Mouse (Mus musculus) stomach, postnatal 0 days (tissue): ENCODE data around the gene Grb10. TPM values are rescaled to one million over a fixed set of nuclear protein-coding genes. Genes with fewer than 3 reads are reported as not detected.

ENCODE experiments used
- ATAC-seq: fragments of 200-750 bp; cut with Nextera tagmentation; 2 replicates; pipeline ENCODE4 v1.8.0; 2017; ENCODE audit not compliant: low FRiP score, low TSS enrichment
- DNase-seq: peaks from one replicate; pipeline ENCODE4 v3.0.0-alpha.2; 2016; ENCODE audit warnings: low spot score
- H3K27ac ChIP-seq: fragments of 300-500 bp; sonication (generic); replicated peaks from 2 replicates; pipeline ENCODE4 v1.5.1; 2014; ENCODE audit warnings: mild to moderate bottlenecking, control low read depth
- H3K27me3 ChIP-seq: fragments of 300-500 bp; sonication (generic); 2 replicates; pipeline ENCODE4 v1.6.1; 2014; ENCODE audit warnings: low read length; ENCODE audit not compliant: control insufficient read depth, insufficient read depth
- H3K36me3 ChIP-seq: fragments of 300-500 bp; sonication (generic); 2 replicates; pipeline ENCODE4 v1.6.1; 2014; ENCODE audit warnings: low read length, mixed read lengths; ENCODE audit not compliant: control insufficient read depth, insufficient read depth
- H3K4me1 ChIP-seq: fragments of 300-500 bp; sonication (generic); replicated peaks from 2 replicates; pipeline ENCODE4 v1.6.1; 2014; ENCODE audit warnings: antibody characterized with exemption; ENCODE audit not compliant: control insufficient read depth, insufficient read depth
- H3K4me2 ChIP-seq: fragments of 300-500 bp; sonication (generic); replicated peaks from 2 replicates; pipeline ENCODE4 v1.6.1; 2014; ENCODE audit warnings: low read depth, mild to moderate bottlenecking, control low read depth, moderate library complexity
- H3K4me3 ChIP-seq: fragments of 300-500 bp; sonication (generic); 2 replicates; pipeline ENCODE4 v1.5.1; 2014; ENCODE audit warnings: low read depth, low read length, control low read depth
- H3K9ac ChIP-seq: fragments of 300-500 bp; sonication (generic); 2 replicates; pipeline ENCODE4 v1.6.1; 2014; ENCODE audit warnings: mild to moderate bottlenecking, low read length, control low read depth, mixed read lengths
- H3K9me3 ChIP-seq: fragments of 300-500 bp; sonication (generic); 2 replicates; pipeline ENCODE4 v1.6.1; 2016; ENCODE audit warnings: low read length; ENCODE audit not compliant: control insufficient read depth
- CTCF ChIP-seq: IDR thresholded peaks from 2 replicates; pipeline ENCODE4 v1.5.1; 2016; ENCODE audit warnings: antibody characterized with exemption, low read depth, mild to moderate bottlenecking, moderate library complexity
- EP300 ChIP-seq: optimal IDR thresholded peaks from 2 replicates; pipeline ENCODE3; 2016; ENCODE audit warnings: antibody characterized with exemption
- WGBS: fragments of 180-500 bp; shearing (Covaris S2); extraction: QIAGEN DNeasy Blood & Tissue Kit; methylation state at CpG from one replicate; pipeline ENCODE4 v1.1.7; 2014; 5-methylcytosine and 5-hydroxymethylcytosine counted together
- polyA plus RNA-seq: library from polyadenylated mRNA; unstranded; fragments of >200 nt; fragmentation: Nextera tagmentation; extraction: Ambion mirVana; gene quantifications from 2 replicates; pipeline ENCODE4 v1.2.1, GENCODE M21; 2015

The Grb10 gene
- polyA plus RNA-seq, 1 experiment from 2014 or later = 64.7 TPM

DNA sequence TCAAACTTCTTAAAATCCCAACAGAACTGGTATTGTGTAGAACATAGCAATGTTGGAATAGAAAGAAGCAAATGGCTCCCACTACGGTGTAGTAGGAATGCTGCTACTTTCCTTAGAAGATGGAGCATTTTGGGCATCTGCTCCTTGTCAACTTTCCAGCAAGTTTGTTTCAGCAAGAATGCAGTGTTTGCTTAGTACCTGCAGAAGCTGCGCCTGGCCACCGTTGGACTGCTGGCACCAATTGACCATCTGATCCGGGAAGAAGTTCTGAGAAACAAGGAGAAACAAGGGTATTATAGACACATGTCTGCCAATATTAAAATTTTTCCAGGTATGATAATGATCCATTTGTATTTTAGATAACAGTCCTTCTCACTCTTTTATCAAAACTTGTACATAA, 92.7 kb downstream of the Grb10 start:
- 0 out of 2 replicates have a peak, but pooled peaks cover 2% of the 10 kb centered on the region for H3K36me3 ChIP-seq
- H3K27ac ChIP-seq = no peak overlapping the region
- TF ChIP-seq CTCF (no peak), EP300 (no peak)
- H3K4me3 ChIP-seq = no peak overlapping the region
- H3K4me2 ChIP-seq = no peak overlapping the region
- no peak for ATAC-seq
- no peaks in the 10 kb centered on the region for H3K9me3 ChIP-seq
- no peak for DNase-seq
- no peak overlapping the region for H3K9ac ChIP-seq
- 66% methylated on average over 4 of the region's 4 CpGs for WGBS
- no peaks in the 10 kb centered on the region for H3K27me3 ChIP-seq
- H3K4me1 ChIP-seq = peaks cover 2% of the 10 kb centered on the region

DNA sequence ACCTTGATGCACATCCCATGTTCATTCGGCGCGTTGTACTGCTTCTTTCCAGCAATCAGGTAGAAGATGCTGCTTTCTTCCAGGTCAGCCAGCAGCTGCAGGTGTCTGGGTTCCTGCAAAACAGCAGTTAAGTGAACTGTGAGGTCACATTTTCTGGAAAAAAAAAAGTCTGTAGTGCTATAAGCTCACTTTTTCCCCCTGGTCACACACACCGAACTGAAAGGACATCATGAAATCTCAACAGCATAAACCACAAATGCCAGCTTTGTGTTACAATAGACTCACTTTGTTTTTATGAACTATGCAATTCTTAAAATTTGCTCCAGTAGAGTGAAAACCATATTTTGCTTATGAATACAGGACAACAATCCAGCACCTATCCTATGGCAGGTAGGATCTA, 93.7 kb downstream of the Grb10 start:
- Histone ChIP-seq H3K4me1 (peaks cover 2% of the 10 kb centered on the region), H3K27me3 (no peaks in the 10 kb centered on the region), H3K9ac (no peak overlapping the region), H3K36me3 (0 out of 2 replicates have a peak, but pooled peaks cover 2% of the 10 kb centered on the region), H3K4me2 (no peak overlapping the region), H3K27ac (no peak overlapping the region), H3K4me3 (no peak overlapping the region), H3K9me3 (no peaks in the 10 kb centered on the region)
- DNase-seq (no peak), ATAC-seq (no peak)
- TF ChIP-seq CTCF (no peak), EP300 (no peak)
- 89% methylated on average over 4 of the region's 4 CpGs for WGBS

GRCm38 (mm10) chr11:11944082-11944349, 94.5 kb downstream of the Grb10 start:
- no peaks in the 10 kb centered on the region for H3K27me3 ChIP-seq
- H3K9ac ChIP-seq = no peak overlapping the region
- ATAC-seq (no peak), DNase-seq (no peak)
- no peak overlapping the region for H3K27ac ChIP-seq
- H3K4me2 ChIP-seq = no peak overlapping the region
- H3K36me3 ChIP-seq = 0 out of 2 replicates have a peak, but pooled peaks cover 2% of the 10 kb centered on the region
- H3K4me1 ChIP-seq = no peaks in the 10 kb centered on the region; the same call in none of the 2 replicates
- TF ChIP-seq CTCF (no peak), EP300 (no peak)
- H3K9me3 ChIP-seq = no peaks in the 10 kb centered on the region
- H3K4me3 ChIP-seq = no peak overlapping the region

DNA sequence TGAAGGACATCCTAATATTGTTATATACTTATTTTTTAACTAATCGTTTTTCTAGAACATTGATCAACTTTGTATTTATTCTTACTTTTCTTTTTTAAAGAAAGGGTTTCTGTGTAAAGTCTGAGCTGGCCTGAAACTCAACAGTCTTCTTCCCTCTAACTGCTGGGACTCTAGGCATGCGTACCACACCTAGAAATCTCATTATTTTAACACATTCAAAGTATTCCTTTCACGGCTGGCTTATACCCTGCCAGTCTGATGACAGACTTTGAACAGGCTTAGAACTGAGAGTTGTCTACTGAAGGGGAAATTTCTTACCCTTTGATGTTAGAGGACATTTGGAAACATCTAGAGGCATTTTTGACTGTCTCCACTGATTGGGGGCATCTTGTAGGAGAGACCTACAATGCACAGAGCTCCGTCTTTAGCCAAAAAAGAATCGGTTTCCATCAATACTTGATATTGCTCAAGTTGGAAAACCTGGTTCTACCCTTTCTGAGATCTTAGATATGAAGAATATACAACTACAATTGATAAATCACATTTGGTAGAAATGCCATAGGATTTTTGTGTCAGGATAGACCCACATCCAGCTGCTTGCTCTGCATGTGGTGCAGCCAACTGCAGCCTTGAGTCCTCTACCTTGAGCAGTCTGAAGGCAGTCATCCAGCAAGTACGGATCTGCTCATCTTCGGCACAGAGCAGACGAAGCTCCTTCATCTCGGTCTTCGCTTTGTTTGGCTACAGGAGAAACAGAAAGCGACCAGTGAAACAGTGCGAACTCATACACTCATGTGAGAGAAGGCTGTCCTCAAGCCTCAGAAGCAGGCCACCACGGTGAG, 95.0 kb downstream of the Grb10 start:
- Histone ChIP-seq H3K9ac (no peak overlapping the region), H3K36me3 (0 out of 2 replicates have a peak, but pooled peaks cover 2% of the 10 kb centered on the region), H3K4me3 (no peak overlapping the region), H3K4me1 (no peaks in the 10 kb centered on the region; the same call in none of the 2 replicates), H3K9me3 (no peaks in the 10 kb centered on the region), H3K27me3 (no peaks in the 10 kb centered on the region), H3K4me2 (no peak overlapping the region), H3K27ac (no peak overlapping the region)
- TF ChIP-seq EP300 (no peak), CTCF (no peak)
- no peak for DNase-seq
- ATAC-seq = no peak
- 85% methylated on average over 13 of the region's 13 CpGs for WGBS

- Histone ChIP-seq H3K27me3 (no peaks in the 10 kb centered on the region), H3K36me3 (0 out of 2 replicates have a peak, but pooled peaks cover 2% of the 10 kb centered on the region), H3K9ac (no peak overlapping the region), H3K4me1 (no peaks in the 10 kb centered on the region; the same call in 1 of the 2 replicates), H3K4me3 (no peak overlapping the region), H3K4me2 (no peak overlapping the region), H3K9me3 (no peaks in the 10 kb centered on the region), H3K27ac (no peak overlapping the region)
- 63% methylated on average over 6 of the region's 6 CpGs for WGBS
- ATAC-seq (peak; percentile 88), DNase-seq (peak; percentile 50)
- no peak for TF ChIP-seq EP300
- no peak for TF ChIP-seq CTCF
Observed at GRCm38 (mm10) chr11:11942320-11943217, 95.9 kb downstream of the Grb10 start.
